Mouse (Mus musculus): ENCODE results near the gene Usp48.

The Usp48 gene

DNA sequence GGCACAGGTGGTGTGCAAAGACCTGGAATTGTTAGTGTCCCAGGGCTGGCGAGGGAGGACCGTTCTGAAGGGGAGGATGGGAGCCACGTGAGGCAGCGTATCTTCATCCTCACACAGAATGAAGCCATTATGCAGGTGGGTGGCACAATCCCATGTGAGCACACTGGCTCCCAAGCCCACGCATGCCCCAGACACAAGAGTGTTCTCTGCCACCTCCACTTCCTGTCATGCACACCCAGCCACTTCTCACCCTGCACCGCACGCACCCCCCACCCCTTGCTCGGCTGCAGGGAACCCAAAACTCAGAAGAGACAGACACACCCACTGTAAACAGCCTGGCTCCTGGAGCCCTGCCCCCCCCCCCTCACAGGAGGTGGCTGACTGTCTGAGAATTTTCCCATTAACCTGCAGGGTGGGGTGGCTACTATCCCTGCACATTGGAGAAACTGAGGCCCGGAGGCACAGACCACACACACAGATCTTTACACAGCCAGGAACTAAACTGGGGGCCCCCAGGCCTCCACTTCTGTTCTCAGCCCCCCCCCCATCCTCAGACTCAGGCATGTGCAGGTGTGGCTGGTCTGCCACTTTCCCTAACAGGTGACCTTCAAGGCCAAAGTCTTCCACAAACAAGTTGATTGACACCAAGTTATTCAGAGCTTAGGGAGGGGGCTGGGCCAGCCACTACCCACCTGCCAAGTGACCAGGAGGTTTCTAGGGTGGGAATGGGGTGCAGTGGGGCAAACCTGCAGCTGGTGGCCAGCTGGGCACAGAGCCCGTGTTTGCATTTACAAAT, 98.8 kb downstream of the Usp48 start:
- DNase-seq: peak; percentile 91

DNA sequence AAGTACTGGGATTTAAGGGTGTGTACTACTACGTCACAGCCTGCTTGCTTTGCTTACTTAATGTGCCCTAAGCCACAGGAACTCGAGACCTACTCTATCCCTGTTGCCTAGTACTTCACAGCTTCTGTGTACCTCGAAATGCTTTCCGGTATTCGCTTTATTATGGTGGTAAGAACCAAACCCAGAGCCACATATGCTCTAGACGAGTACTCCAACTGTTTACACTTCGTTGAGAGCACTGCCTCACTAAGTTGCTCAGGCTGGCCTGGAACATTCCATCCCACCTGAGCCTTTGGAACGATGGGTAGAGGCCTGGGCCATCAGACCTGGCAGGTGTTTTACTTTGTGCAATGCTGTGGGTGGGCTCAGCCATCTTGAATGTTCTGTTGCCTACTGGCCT, 101.7 kb downstream of the Usp48 start:
- DNase-seq: no peak

DNA sequence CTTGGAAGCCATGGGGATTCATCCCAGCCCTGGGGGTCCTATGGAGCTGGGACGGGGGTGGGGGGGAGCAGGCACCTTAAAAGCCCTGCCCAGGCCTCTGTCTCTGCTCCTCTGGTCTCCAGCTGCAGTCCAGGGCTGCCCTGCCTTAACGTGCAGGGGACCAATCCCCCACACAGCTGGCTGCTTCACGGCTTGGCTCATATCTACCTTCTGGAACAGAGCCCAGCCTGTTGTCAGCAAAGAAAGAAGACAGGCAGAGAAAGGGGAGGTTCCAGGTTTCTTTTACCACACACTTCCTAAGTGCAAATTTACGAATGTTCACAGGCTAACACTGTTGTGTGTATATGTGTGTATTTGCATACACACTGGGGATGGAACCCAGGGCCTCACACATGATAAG, 102.3 kb downstream of the Usp48 start:
- DNase-seq: no peak

DNA sequence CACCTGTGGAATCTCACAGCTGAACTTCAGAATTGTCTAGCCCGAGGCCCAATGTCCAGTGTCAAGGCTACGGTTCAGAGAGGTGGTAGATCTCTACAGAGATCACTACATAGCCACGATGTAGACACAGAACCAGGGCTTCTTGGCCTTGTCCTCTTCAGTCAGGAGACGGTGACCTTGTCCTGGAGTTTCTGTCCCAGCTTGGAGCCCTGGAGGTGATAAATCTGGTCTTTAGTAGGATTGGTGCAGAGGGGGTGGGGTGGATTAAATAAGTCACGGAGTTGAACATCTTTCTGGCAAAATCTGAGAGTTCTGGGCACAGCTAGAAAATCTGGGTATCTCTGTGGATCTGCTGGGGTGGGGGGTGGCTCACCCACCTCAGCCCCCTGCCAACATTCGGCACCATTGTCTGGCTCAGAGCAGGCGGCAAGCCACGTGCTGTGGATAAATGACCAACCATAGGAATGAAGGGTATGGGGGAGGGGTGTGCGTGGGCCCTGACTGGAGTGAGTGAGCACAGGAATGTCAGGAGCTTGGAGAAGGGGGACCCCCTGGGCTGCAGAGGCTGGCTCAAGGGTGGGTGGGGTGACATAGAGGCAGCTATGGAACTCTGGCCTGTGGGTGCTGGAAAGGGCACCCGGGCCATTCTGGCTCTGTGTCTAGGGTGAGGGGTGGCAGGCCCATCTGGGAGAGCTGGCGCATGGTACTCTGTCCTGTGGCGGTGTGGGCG, 103.8 kb downstream of the Usp48 start:
- DNase-seq: no peak

DNA sequence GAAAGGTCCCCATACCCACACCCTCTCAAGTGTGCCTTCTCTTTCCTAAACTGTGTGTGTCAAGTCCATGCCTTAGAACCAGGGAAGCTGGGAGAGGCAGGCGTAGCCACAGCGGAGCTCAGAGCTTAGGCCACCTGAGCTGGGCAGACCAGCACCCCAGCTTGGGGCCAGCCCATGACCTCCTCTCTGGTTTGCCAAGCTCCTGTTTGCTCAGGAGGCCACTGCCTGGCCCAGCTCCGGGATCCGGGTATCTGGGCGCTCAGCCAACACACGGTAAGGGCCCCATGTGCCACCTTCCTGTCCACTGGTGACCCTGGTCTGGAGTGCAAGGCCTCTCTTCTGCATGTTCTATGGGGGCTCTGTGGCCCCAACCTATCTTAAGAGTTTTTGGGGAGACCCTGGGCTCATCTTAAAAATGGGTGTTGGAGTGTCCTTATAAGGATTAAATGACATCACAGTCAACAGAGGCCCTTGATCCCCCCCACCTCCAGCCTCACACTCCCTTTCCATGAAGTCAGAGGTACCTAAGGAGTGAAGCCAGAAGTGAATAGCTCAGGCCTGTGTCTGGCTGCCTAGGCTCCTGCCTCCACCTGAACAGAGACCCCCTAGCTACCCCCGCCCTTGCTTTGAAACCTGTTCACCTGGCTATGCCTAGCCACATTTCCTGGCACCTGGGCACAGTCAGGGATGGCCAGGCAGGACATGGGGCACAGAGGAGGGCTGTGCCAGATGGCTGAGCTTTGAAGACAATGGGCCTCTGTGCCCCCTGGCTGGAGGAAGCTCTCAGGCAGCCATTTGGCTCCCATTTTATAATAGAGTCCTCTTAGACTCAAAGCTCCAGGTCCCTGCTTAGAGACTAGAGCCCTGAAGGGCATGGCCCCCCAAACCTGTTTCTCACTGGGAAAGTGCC, 104.8 kb downstream of the Usp48 start:
- no peak for DNase-seq

DNA sequence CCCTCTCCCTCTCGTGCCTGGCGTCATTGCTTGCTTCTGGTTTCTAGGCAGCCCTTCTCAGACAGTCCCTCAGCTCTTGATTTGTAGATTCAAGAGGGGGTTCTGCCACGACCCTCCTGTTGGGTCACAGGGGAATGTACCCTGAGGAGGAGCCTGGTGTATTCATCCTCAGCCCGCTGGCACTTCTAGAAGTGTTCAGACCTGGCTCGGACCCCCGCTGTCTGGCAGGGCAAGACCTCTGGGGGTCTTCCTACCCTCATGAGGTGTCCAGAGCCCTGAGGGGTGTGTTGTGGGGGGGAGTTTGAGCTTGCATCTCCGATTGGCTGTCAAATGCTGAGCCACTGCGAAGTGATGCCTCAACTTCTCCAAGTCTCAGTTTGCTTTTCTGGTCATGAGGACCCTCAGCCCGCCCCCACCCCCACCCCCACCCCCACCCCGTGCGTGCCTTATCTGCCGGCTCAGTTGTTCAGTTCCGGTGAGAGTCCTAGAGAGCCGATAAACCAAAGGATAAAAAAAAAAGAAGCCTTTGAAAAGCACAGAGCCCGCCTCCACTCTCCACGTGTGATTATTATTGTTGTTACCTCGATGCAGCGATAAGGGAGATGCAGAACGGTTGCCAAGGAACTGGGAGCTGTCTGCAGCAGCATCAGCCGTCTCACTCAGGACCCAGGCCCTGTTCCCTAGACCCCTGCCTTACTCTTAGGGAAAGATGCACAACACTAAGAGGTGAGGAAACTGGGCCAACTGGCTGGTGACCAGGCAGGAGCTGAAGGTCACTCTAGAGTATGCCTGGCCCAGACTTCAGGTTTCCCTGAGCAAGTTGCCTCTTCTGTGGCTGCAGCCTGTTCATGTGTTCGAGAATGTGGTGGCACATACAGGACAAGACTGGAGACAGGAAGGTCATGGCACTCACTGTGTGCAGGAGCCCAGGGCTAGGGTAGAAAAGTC, 106.0 kb downstream of the Usp48 start:
- DNase-seq: no peak

DNA sequence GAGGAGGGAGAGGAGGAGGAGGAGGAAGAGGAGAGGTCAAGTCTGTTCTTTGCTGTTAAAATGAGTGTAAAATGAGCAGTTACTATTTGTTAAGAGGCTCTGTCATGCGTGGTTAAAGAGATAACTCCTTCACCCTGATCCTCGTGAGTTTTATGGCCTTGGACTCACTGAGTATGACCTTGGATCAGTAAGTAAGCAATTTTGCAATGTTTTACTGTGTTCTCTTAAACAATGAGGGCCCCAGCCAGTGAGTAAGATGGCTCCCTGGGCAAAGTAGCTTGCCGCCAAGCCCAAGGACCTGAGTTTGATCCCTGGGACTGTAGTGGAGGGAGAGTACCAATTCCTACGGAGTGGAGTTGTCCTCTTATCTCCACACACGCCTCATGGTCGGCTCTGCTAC, 107.4 kb downstream of the Usp48 start:
- no peak for DNase-seq

DNA sequence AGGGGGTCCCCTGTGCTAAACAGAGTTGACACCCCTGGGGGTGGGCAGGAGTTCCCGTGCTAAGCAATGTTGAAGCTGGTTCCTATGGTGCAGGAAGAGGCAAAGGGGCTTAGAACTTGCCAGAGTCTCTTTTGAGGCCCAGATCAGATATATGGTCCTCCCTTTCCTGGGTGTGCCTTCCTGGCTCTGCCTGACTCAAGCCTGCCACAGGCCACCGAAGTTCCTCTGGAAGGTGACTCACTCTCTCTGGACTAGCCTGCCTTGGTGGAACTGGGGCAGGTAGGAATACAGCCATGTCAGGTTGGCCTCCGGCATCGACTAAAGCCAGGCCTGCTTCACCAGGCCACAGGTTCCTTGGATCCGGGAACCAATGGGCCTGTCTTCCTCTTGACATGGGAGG, 109.5 kb downstream of the Usp48 start:
- no peak for DNase-seq

DNA sequence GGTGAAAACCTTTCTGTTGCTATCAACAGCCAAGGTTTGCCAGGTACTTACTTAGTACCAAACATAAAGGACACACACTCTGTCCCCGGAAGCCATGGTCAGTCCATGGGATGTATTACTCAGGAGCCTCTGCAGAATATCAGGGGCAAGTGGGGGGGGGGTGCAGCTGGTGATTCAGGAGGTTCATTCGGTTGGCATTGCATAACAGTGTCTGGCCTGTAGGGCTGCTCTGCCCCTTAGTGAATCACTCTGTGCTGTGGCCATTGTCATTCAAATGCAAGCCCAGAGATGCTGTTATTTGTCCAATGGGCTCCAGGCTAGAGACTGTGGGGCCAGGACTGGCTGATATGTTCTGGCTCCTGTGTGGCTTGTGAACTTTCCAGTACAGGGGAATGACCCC, 111.0 kb downstream of the Usp48 start:
- DNase-seq: no peak

DNA sequence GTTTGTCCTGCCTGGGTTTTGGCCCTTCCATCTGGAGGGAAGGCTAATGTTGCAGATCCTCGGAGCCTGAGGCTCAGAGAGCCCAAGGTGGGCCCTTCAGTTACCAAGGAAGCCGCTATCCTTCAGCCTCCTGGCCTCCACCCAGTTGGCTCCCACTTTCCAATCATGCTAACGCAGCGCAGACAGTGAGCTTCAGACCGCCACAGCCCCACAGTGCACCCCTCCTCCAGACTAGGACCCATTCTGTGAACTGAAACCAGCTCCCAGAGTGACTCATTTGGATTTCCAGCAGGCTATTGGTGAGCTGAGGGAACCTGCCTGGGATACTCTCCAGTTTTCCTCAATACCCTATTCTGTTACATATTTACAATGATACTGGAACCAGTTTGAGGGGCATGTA, 111.8 kb downstream of the Usp48 start:
- DNase-seq: peak; percentile 52

DNA sequence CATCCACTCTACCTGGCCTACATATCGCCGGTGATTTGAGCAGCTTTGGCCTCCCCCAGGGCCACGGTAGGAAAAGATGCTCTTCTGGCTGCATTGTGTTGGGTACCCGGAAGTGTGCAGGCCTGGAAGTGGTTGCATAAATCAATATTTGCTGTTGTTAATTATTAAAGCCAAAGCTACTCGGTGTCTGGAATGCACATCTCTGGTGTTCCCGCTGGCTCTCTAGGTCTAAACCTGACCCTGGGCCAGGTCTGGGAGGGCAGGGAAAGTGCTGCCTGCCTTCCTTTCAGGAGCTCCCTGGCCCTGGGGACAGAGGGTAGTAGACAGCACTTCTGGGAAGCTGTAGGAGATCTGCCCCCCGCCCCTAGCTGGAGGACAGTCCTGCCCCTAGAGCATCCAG, 113.0 kb downstream of the Usp48 start:
- DNase-seq: no peak

DNA sequence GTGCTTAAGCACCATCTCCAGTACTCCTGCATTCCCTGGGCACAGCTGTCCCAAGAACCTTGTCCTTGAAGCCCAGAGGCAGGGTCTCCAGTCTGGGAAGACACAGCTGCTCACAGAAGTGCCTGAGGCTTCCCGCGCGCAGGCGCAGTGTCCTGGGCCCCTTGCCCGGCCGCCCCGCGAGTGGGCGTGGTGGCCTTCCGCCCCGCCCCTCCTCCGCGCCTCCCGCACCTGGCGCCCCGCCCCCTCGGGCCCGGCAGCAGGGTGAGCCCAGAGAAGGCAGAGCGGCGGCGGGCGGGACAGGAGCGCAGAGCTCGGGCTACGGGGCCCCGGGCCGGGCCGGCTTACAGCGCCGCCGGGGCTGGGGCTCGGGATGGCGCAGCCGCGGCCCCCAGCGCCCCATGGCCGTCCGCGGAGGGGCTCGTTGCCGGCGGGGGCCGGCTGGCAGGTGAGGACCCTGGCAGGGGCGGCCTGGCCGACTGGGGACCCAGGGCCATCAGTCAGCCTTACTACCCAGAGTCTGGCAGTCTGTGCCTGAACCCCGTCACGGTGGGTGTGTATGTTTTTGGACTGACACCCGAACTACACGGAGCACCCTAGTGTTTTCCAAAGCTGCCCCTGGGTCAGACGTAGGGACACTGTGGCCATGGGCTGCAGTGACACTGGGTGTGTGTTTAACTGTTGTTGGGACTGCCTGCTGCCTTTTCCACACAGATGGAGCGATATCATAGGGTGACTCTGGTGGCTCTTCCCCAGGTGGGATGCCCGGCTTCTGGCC, 113.8 kb downstream of the Usp48 start:
- peak; percentile 75 for DNase-seq

Measured in right cerebral cortex, adult 18-20 months (tissue).